Mouse (Mus musculus) liver, embryonic 14.5 days (tissue): ENCODE data around the gene Dhfr. TPM values are rescaled to one million over a fixed set of nuclear protein-coding genes. Genes with fewer than 3 reads are reported as not detected.

Source experiments
- ATAC-seq: fragments of 200-750 bp; cut with Nextera tagmentation; 2 replicates; pipeline ENCODE4 v1.8.0; 2017; ENCODE audit warnings: moderate number of reproducible peaks, mild to moderate bottlenecking, moderate library complexity; ENCODE audit not compliant: insufficient read depth
- DNase-seq, 3 experiments: peaks; one replicate each; pipeline ENCODE4 v3.0.0-alpha.2; 2012 to 2013; ENCODE audit warnings: low read depth in 3 of 3, low spot score in 3 of 3
- H3K27ac ChIP-seq: fragments of 300-500 bp; sonication (generic); 2 replicates; pipeline ENCODE4 v1.5.1; 2014; ENCODE audit warnings: moderate library complexity, mild to moderate bottlenecking, control low read depth, inconsistent platforms
- H3K27me3 ChIP-seq: fragments of 300-500 bp; sonication (generic); 2 replicates; pipeline ENCODE4 v1.6.1; 2014; ENCODE audit warnings: mild to moderate bottlenecking, low read length, moderate library complexity; ENCODE audit not compliant: control insufficient read depth, insufficient read depth
- H3K36me3 ChIP-seq: fragments of 300-500 bp; sonication (generic); replicated peaks from 2 replicates; pipeline ENCODE4 v1.6.1; 2014; ENCODE audit warnings: low read depth; ENCODE audit not compliant: control insufficient read depth, insufficient read depth
- H3K4me1 ChIP-seq, 2 experiments: fragments of 200-500 bp in 1 of 2; fragments of 300-500 bp in 1 of 2; sonication (generic) in 1 of 2; replicated peaks; 2 replicates each; pipeline ENCODE4 v1.6.1; 2012 to 2014; ENCODE audit warnings: antibody characterized with exemption in 1 of 2, inconsistent platforms in 1 of 2, low read length in 1 of 2; ENCODE audit not compliant: control insufficient read depth in 2 of 2, insufficient read depth in 2 of 2
- H3K4me2 ChIP-seq: fragments of 300-500 bp; sonication (generic); 2 replicates; pipeline ENCODE4 v1.6.1; 2014; ENCODE audit warnings: low read depth, mild to moderate bottlenecking, control low read depth, moderate library complexity
- H3K4me3 ChIP-seq, 2 experiments: fragments of 200-500 bp in 1 of 2; fragments of 300-500 bp in 1 of 2; sonication (generic) in 1 of 2; 2 replicates each; pipeline ENCODE4 v1.5.1; 2012 to 2014; ENCODE audit warnings: low read depth in 2 of 2, low read length in 2 of 2, mild to moderate bottlenecking in 2 of 2, control low read depth in 1 of 2, inconsistent platforms in 1 of 2, moderate library complexity in 1 of 2; ENCODE audit not compliant: insufficient read depth in 1 of 2
- H3K9ac ChIP-seq: fragments of 300-500 bp; sonication (generic); replicated peaks from 2 replicates; pipeline ENCODE4 v1.6.1; 2014; ENCODE audit warnings: mild to moderate bottlenecking, control low read depth, moderate library complexity
- H3K9me3 ChIP-seq: fragments of 300-500 bp; sonication (generic); 2 replicates; pipeline ENCODE4 v1.6.1; 2016; ENCODE audit warnings: low read length, mixed read lengths; ENCODE audit not compliant: control insufficient read depth
- CTCF ChIP-seq: IDR thresholded peaks from 2 replicates; pipeline ENCODE4 v1.5.1; 2016; ENCODE audit warnings: antibody characterized with exemption, low read depth, control low read depth
- EP300 ChIP-seq: IDR thresholded peaks from 2 replicates; pipeline ENCODE4 v1.6.1; 2016; ENCODE audit warnings: antibody characterized with exemption, low read depth
- WGBS: fragments of 180-500 bp; shearing (Covaris S2); extraction: QIAGEN DNeasy Blood & Tissue Kit; methylation state at CpG from one replicate; pipeline ENCODE4 v1.1.7; 2014; ENCODE audit not compliant: insufficient replicate concordance; 5-methylcytosine and 5-hydroxymethylcytosine counted together
- polyA plus RNA-seq, 2 experiments: library from polyadenylated mRNA; depleted of rRNA in 1 of 2; stranded (reverse) in 1 of 2; unstranded in 1 of 2; fragments of >200 nt; fragmentation: Nextera tagmentation in 1 of 2; extraction: Ambion mirVana in 1 of 2; gene quantifications; 2 replicates each; pipeline versions ENCODE4 v1.2.1 to v1.2.3; 2012 to 2014

Dhfr gene
- polyA plus RNA-seq, 2 experiments, result 11.4 to 18.9 TPM

DNA sequence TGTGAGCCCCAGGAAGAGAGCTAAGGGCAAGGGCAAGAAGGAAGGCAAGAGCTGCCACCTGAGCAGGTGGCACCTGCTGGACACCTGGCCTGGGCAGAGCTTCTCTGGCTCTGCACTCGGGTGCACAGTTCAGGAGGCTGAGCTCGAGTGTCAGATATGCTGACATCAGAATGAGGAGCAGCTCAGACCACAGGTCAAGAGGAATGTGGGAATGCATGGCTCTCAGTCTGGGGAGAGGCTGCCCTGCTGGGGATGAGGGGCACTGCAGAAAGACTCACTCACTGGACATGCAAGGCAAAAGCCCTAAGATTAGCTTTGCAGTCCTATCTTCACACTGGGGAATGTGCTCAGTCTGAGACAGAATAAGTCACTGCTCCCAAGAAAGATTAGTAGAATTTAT is 47.5 kb downstream of the Dhfr start:
- H3K4me3 ChIP-seq, result no peak overlapping the region
- no peak overlapping the region for H3K27ac ChIP-seq
- 53% methylated on average over 2 of the region's 2 CpGs for WGBS
- no peaks in the 10 kb centered on the region for H3K36me3 ChIP-seq
- no peak for TF ChIP-seq EP300
- no peak for TF ChIP-seq CTCF
- ATAC-seq (no peak), DNase-seq (no peak)
- H3K4me2 ChIP-seq, result no peak overlapping the region
- H3K9ac ChIP-seq, result no peak overlapping the region
- no peaks in the 10 kb centered on the region for H3K9me3 ChIP-seq
- H3K4me1 ChIP-seq, result no peaks in the 10 kb centered on the region
- no peaks in the 10 kb centered on the region for H3K27me3 ChIP-seq

DNA sequence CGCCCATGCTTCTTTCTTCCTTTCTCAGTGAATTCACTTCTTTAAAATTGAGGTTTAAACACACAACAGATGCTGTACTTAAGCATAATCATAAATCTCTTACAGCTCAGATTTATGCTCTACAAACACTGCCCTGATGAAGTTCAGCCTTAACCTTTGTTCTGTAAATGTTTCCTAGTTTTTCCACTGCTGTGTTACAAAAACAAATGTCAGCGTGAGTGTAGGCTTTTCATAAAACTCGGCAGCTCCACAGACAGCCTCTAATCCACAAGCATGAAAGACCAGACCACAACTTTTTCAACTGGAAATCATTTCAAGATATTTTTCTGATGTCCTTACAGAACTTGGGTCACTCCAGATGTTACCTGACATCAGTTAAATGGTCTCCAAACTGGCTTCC is 49.0 kb downstream of the Dhfr start:
- Histone ChIP-seq H3K4me1 (no peaks in the 10 kb centered on the region), H3K9ac (no peak overlapping the region), H3K9me3 (no peaks in the 10 kb centered on the region), H3K4me3 (no peak overlapping the region), H3K36me3 (no peaks in the 10 kb centered on the region), H3K27ac (no peak overlapping the region), H3K4me2 (no peak overlapping the region), H3K27me3 (no peaks in the 10 kb centered on the region)
- no peak for ATAC-seq
- WGBS, result 46% methylated on average over 3 of the region's 3 CpGs
- no peak for DNase-seq
- TF ChIP-seq EP300 (no peak), CTCF (no peak)

DNA sequence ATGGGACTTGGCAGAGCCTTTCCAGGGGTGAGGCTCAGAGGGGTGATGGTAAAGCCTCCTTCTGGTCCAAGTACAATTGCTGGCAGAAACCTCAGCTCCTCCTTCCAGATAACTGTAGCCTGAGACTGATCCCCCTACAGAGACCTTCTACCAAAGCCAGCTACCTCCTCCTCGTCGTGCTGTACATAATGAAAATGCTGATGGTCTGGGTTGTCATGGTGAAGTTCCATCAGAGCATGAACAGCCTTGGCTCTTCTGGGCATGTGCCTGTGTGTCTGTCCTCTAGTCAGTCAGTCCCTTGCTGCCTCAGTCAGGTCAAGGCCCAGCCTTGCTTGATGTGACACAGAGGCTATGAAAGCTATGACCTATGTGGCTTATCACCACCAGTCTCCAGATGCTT is 56.0 kb downstream of the Dhfr start:
- no peaks in the 10 kb centered on the region for H3K9me3 ChIP-seq
- H3K4me1 ChIP-seq, result no peaks in the 10 kb centered on the region
- H3K4me3 ChIP-seq, result no peak overlapping the region
- 64% methylated on average over 2 of the region's 2 CpGs for WGBS
- H3K36me3 ChIP-seq, result no peaks in the 10 kb centered on the region
- no peak overlapping the region for H3K4me2 ChIP-seq
- ATAC-seq, result no peak
- H3K9ac ChIP-seq, result no peak overlapping the region
- H3K27ac ChIP-seq, result no peak overlapping the region
- DNase-seq, result no peak
- no peaks in the 10 kb centered on the region for H3K27me3 ChIP-seq
- TF ChIP-seq CTCF, result no peak
- no peak for TF ChIP-seq EP300

DNA sequence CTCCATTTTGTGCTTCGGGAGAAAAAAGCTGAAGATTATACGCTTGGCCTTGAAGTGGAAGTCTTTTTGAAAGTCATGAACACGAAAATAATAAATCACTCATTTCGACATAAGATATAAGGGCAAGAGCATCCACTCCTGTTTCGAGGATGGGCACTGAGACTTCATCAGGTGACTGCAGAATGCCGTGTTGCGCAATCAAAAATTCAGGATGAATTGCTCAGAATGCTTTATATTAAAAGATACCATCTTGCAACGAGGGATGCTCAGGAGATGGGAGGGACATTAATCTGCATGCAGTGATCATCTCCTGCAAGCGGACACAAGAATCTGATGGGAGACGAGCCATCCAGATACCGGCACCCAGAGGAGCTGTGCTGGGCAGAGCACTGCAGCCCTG is 65.1 kb downstream of the Dhfr start:
- 63% methylated on average over 11 of the region's 11 CpGs for WGBS
- DNase-seq (no peak), ATAC-seq (no peak)
- Histone ChIP-seq H3K27ac (no peak overlapping the region), H3K9ac (no peak overlapping the region), H3K4me3 (no peak overlapping the region), H3K4me1 (no peaks in the 10 kb centered on the region), H3K36me3 (no peaks in the 10 kb centered on the region), H3K27me3 (peaks cover 2% of the 10 kb centered on the region), H3K9me3 (no peaks in the 10 kb centered on the region), H3K4me2 (no peak overlapping the region)
- no peak for TF ChIP-seq EP300
- no peak for TF ChIP-seq CTCF

DNA sequence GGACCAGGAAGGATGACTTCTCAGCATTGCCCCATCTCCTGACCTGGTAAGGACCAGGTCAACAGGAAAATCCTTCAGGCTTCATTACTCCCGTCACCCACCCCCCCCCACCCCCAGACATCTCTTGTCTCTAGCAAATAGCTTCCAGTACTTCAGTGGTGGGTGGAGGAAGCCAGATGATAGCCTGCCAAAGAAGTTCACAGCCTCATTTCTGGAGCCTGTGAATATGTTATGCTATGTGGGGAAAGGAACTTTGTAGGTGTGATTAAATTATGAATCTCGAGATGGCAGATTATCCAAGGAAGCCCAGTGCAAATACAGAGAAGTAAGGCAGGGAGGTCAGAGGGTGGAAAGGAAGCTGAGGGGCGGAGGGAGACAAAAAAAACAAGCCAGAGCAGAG is 69.2 kb downstream of the Dhfr start:
- no peak for DNase-seq
- no peak overlapping the region for H3K9ac ChIP-seq
- ATAC-seq, result no peak
- peaks cover 38% of the 10 kb centered on the region for H3K27me3 ChIP-seq
- no peak overlapping the region for H3K27ac ChIP-seq
- H3K36me3 ChIP-seq, result no peaks in the 10 kb centered on the region
- TF ChIP-seq CTCF, result no peak
- no peak for TF ChIP-seq EP300
- no peaks in the 10 kb centered on the region for H3K4me1 ChIP-seq
- H3K4me3 ChIP-seq, result no peak overlapping the region
- no peak overlapping the region for H3K4me2 ChIP-seq
- no peaks in the 10 kb centered on the region for H3K9me3 ChIP-seq
- 28% methylated on average over 3 of the region's 3 CpGs for WGBS
